Mouse (Mus musculus): ENCODE results near the gene Nanog. TPM values are rescaled to one million over a fixed set of nuclear protein-coding genes. Genes with fewer than 3 reads are reported as not detected.
"Not testable (repeated sequence)": the region's sequence is repeated elsewhere in the genome, so short reads cannot be mapped to it uniquely, and the experiment has no call there.

Gene Nanog
- total RNA-seq, 4 experiments from 2014 or later, result not detected

DNA sequence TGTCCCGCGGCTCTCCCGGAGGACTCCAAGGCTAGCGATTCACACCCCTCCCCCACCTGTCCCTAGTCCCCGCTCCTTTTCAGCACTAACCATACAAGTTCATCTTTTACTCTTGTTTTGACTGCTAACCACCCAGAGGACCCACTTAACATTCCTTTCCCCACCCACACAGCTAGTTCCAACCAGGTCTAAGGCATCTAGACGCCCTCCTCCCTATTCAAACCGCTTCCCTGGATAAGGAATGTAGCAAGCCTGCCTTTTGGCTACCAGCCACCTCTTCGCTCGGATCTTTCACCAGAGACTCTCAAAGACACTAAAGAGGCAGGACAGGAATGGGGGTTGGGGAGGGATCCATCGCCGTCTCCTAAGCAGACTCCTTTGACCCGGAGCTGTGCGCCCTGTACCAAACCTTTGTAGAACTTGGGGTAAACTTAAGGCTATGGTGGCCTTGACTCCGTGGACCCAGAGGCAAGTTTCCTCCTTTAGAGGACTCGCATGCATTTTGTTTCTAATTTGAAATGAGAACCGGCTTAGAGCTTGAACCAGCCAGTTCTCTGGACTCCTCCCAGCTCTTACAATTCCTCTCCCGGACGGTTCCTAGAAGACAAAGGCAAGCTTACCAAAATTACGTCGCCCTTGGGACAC lies 4.7 kb upstream of the Nanog start:
- DNase-seq (ENCODE audit: low spot score), result peak; percentile 18

- no peak for DNase-seq (ENCODE audit: low spot score)
Measured at GRCm38 (mm10) chr6:122703251-122703650, 4.0 kb upstream of the Nanog start.

DNA sequence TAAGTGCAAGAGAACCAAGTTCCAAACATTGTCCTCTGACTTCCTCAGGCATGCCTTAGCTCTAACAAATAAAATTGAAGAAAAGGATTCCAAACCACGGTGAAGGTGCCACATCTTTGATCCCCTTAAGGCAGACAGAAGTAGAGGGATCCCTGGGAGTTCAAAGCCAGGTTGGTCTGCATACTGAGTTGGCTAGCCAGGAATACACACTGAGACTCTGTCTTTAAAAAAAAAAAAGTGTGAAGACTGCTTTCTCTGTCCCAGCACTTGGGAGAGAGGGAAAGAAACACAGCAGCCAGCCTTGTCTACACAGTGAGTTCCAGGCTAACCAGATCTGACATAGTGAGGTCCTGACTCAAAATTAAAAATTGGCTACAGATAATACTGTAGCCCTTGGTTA lies 3.6 kb upstream of the Nanog start:
- no peak for DNase-seq (ENCODE audit: low spot score)

- no peak for DNase-seq (ENCODE audit: low spot score)
Measured at GRCm38 (mm10) chr6:122706337-122706840, 900 bp upstream of the Nanog start.

GRCm38 (mm10) chr6:122708826-122709225 lies 1.5 kb downstream of the Nanog start:
- DNase-seq (ENCODE audit: low spot score), result no peak

- DNase-seq (ENCODE audit: low spot score), result no peak
Measured at GRCm38 (mm10) chr6:122711455-122711854, 4.2 kb downstream of the Nanog start.

DNA sequence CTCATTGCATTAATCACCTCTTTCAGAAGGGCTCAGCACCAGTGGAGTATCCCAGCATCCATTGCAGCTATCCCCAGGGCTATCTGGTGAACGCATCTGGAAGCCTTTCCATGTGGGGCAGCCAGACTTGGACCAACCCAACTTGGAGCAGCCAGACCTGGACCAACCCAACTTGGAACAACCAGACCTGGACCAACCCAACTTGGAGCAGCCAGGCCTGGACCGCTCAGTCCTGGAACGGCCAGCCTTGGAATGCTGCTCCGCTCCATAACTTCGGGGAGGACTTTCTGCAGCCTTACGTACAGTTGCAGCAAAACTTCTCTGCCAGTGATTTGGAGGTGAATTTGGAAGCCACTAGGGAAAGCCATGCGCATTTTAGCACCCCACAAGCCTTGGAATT lies 5.8 kb downstream of the Nanog start:
- DNase-seq (ENCODE audit: low spot score), result not testable (repeated sequence)

DNA sequence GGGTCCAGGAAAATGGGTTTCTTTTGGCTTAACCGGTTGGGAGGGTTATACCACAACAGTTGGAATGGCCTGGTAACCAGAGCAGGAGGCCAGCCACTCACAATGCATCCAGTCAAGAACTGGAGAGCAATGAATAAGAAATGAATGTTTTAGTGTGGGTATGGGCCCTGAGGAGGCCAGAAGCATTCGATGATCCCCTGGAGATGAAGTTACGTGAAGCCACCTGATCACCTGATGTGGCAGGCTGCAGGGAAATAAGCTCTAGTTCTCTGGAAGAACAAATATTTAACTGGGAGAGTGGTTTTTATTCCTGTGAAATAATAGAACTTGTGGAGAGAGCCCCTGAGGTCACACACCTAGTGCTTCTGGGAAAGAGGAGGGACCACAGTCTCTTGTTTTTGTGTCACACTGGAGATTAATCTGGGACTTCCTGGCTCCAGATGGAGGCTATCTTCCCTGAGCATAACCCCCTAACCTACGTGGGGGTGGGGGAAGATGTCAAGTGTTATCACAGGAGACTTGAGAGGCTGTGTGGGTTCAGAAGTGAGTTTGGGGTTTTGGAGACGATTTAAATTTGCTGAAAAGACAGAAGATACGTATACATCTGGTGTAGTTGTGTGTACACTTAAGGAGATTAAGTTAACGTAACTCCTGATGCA lies 7.5 kb downstream of the Nanog start:
- no peak for DNase-seq (ENCODE audit: low spot score)

DNA sequence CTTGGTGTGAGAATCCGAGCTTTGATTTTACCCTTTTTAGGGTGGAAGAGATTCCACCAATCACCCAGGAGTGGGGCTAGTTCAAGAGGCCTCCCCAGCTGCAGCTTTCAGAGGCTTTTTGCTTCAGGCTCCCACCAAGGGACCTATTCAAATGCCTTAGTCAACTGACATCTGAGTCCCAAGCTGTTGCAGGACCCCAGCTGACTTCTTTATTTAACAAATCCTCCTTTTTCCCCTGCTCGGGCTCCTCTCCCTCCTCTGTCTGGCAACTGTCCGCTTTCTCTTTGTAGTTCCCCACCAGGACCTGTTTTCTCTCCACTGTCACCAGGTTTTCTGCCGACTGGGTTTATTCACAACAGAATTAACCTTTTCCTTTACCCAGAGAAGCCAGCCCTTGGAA lies 8.6 kb downstream of the Nanog start:
- no peak for DNase-seq (ENCODE audit: low spot score)

GRCm38 (mm10) chr6:122718224-122718623 lies 10.9 kb downstream of the Nanog start:
- not testable (repeated sequence) for DNase-seq (ENCODE audit: low spot score)

DNA sequence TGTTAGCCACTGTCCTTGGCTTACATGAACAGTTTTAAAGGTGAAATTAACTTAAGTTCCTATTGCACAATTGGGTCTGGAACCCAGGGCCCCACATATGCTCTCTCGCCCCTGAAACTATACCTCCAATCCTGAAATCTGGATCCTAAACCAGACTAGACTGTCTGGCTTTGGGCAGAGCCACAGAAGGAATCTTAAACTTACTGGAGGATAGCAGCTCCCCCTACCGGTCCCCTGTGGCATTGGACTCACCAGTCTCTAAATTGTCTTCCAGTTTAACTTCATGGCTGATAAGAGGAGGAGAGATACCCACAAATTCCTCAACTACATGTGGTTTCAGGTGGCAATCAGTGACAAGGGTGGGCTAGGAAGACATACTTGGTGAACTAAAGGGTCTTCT lies 12.7 kb downstream of the Nanog start:
- DNase-seq (ENCODE audit: low spot score), result peak; percentile 42

- DNase-seq (ENCODE audit: low spot score), result peak; percentile 74
Measured at GRCm38 (mm10) chr6:122739952-122740351, 32.7 kb downstream of the Nanog start.

- DNase-seq (ENCODE audit: low spot score), result no peak
Measured at GRCm38 (mm10) chr6:122741460-122742227, 34.4 kb downstream of the Nanog start.

DNA sequence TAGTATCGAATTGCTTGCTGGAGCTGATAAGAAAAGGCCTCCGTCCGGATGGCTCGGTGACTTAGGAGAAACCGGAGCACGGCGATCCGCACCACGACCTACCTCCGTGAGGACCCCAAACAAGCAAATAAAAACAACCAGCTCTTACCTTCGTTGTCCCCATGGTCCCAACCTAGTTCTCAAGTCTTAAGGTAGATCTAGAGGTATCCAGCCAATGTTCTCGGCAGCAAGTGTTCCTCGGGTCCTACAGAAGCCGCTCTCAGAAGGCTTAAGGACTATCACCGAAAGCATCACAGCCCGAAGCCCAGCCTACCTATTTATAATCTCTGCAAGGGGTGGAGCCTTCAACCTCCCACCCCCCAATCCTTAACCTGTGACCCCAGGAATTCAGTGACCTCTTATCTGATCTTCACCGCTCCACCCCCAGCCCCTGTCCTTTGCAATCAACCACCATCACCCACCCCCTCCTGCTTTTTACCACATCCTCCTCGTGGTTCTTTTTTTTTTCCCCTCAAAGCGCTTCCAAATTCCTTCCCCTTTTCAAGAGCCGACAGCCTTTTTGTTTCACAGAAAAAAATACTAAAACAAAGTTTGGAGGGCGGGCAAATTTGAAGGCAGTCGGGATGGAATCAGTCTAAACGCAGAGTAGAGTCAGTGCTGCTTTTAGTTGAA lies 35.1 kb downstream of the Nanog start:
- DNase-seq (ENCODE audit: low spot score), result peak; percentile 33

DNA sequence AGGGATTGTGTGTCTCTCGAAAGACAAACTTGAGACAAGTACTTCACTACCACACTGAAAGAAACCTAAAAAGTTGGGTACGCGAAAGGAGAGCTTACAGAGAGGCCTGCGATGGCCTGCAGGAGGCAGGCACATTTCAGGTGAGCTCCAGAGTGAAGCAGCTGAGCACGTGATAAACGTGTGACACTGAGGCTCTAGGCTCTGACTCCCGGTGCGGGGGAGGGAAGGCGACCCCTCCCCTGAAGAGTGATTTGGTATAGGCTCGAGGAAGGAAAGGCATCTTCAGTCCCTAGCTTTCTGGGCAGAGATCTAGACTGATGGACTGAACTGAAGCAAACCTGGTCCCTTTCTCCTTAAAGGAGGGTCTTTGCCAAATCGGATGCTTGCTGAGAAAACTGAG lies 36.1 kb downstream of the Nanog start:
- no peak for DNase-seq (ENCODE audit: low spot score)

GRCm38 (mm10) chr6:122744505-122745249 lies 37.4 kb downstream of the Nanog start:
- DNase-seq (ENCODE audit: low spot score), result no peak

DNA sequence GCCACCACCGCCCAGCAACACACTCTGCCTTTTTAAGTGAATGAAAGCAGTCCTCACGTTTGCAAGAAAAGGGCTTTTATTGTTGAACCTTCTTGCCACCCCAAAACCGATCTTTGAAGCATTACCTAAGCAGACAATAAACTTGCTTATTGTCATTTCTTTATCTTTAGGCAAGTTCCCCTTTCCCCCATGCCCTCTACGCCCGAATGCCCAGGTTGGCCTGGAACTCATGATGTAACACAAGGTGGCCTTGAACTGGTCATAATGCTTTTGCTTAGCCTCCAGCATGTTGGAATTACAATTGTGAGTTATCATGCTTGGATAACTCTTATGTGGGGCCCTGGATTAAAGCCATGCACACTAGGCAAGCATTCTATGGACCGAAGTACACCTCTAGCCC lies 43.3 kb downstream of the Nanog start:
- DNase-seq (ENCODE audit: low spot score), result no peak

- no peak for DNase-seq (ENCODE audit: low spot score)
Measured at GRCm38 (mm10) chr6:122755913-122756312, 48.6 kb downstream of the Nanog start.

- DNase-seq (ENCODE audit: low spot score), result no peak
Measured at GRCm38 (mm10) chr6:122758732-122759131, 51.4 kb downstream of the Nanog start.

DNA sequence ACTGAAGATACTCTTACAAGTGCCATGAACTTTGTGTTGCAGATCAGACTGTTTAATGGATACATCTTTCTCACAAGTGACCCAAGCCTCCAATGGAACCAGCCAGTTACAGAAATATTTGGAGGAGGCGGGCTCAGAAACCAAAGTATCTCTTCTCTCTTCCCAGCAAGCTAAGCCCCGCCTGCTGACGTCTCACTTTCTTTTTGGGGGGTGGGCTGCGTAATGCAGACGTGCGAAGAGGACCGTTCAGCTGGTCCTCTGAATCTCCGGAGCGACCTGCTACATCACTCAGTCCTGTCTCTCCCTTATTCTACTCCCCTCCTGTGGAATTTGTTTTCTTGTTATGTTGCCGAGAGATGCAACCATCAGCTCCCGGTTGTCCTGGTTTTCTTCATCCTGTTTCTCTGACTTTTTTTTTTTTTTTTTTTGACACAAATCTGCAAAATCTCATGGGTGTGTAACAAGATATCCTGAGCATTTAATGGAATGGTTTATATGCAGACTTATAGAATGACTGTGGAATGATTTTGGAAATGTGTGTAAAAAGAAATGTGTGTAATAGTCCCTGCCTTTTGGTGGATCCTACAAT lies 53.8 kb downstream of the Nanog start:
- DNase-seq (ENCODE audit: low spot score), result peak; percentile 63

DNA sequence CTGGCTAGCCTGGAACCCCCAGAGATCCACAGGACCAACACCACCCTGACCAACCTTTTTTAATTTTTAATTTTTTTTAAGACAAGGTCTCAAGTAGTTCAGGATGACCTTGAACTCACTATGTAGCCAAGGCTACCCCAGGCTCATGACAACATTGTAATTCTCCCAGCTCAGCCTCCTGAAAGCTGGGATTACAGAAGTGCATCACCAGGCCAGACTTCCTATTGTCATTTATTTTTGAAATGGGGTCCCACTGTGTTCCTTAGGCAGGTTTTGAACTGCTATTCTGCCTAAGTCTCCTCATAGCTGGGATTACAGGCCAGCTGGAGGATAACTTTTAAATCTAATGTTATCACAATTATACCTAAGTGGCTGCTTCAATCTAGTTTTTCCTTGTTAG lies 54.6 kb downstream of the Nanog start:
- DNase-seq (ENCODE audit: low spot score), result no peak
